Mouse (Mus musculus): ENCODE measurements around the gene Atp6v0e2. TPM values are rescaled to one million over a fixed set of nuclear protein-coding genes. Genes with fewer than 3 reads are reported as not detected.

Atp6v0e2 gene
- total RNA-seq, 2 experiments from 2014 or later = 48.6 to 48.9 TPM

- no peak for DNase-seq
- intact Hi-C loops (cut with DNase I; ENCODE audit: low total_unique reads) = loop anchor here (5.0 kb wide), 1 partner anchor 106 kb away; no protein-coding TSS in a partner anchor
Measured at GRCm38 (mm10) chr6:48536091-48536490, 1.3 kb upstream of the Atp6v0e2 start.

- intact Hi-C loops (cut with DNase I; ENCODE audit: low total_unique reads) = loop anchor here (5.0 kb wide), 1 partner anchor 103 kb away; no protein-coding TSS in a partner anchor
- peak; percentile 77 for DNase-seq
Measured at GRCm38 (mm10) chr6:48538841-48539737, 1.7 kb downstream of the Atp6v0e2 start.

GRCm38 (mm10) chr6:48539860-48540259 lies 2.4 kb downstream of the Atp6v0e2 start:
- intact Hi-C loops (cut with DNase I; ENCODE audit: low total_unique reads) = loop anchor here (5.0 kb wide), 1 partner anchor 102 kb away; no protein-coding TSS in a partner anchor
- DNase-seq = no peak

GRCm38 (mm10) chr6:48540721-48541120 lies 3.3 kb downstream of the Atp6v0e2 start:
- intact Hi-C loops (cut with DNase I; ENCODE audit: low total_unique reads) = no loop called here
- DNase-seq = no peak

- DNase-seq = peak; percentile 67
- intact Hi-C loops (cut with DNase I; ENCODE audit: low total_unique reads) = no loop called here
Measured at GRCm38 (mm10) chr6:48541560-48542450, 4.4 kb downstream of the Atp6v0e2 start.

- DNase-seq = no peak
- intact Hi-C loops (cut with DNase I; ENCODE audit: low total_unique reads) = no loop called here
Measured at GRCm38 (mm10) chr6:48542631-48543030, 5.2 kb downstream of the Atp6v0e2 start.

GRCm38 (mm10) chr6:48545251-48545650 lies 7.8 kb downstream of the Atp6v0e2 start:
- intact Hi-C loops (cut with DNase I; ENCODE audit: low total_unique reads) = loop anchor here (5.0 kb wide), 1 partner anchor 47 kb away; the partner anchor contains the start of genes Gm44965 and Repin1
- no peak for DNase-seq

- intact Hi-C loops (cut with DNase I; ENCODE audit: low total_unique reads) = loop anchor here (5.0 kb wide), 1 partner anchor 46 kb away; the partner anchor contains the start of genes Gm44965 and Repin1
- no peak for DNase-seq
Measured at GRCm38 (mm10) chr6:48546271-48546670, 8.9 kb downstream of the Atp6v0e2 start.

- DNase-seq = no peak
- intact Hi-C loops (cut with DNase I; ENCODE audit: low total_unique reads) = loop anchor here (5.0 kb wide), 1 partner anchor 45 kb away; the partner anchor contains the start of genes Gm44965 and Repin1
Measured at GRCm38 (mm10) chr6:48546858-48547257, 9.4 kb downstream of the Atp6v0e2 start.

GRCm38 (mm10) chr6:48548314-48548713 lies 10.9 kb downstream of the Atp6v0e2 start:
- intact Hi-C loops (cut with DNase I; ENCODE audit: low total_unique reads) = loop anchor here (5.0 kb wide), 1 partner anchor 44 kb away; the partner anchor contains the start of genes Gm44965 and Repin1
- no peak for DNase-seq

- no peak for DNase-seq
- intact Hi-C loops (cut with DNase I; ENCODE audit: low total_unique reads) = no loop called here
Measured at GRCm38 (mm10) chr6:48552918-48553317, 15.5 kb downstream of the Atp6v0e2 start.

GRCm38 (mm10) chr6:48553819-48554218 lies 16.4 kb downstream of the Atp6v0e2 start:
- intact Hi-C loops (cut with DNase I; ENCODE audit: low total_unique reads) = no loop called here
- DNase-seq = no peak

GRCm38 (mm10) chr6:48554280-48555103 lies 17.1 kb downstream of the Atp6v0e2 start, which contains the start of gene Lrrc61:
TSS of gene Lrrc61 (plus strand) at chr6:48554796.
- peak; percentile 99 for DNase-seq
- intact Hi-C loops (cut with DNase I; ENCODE audit: low total_unique reads) = no loop called here

- intact Hi-C loops (cut with DNase I; ENCODE audit: low total_unique reads) = no loop called here
- no peak for DNase-seq
Measured at GRCm38 (mm10) chr6:48555104-48555890, 17.9 kb downstream of the Atp6v0e2 start.

- intact Hi-C loops (cut with DNase I; ENCODE audit: low total_unique reads) = no loop called here
- no peak for DNase-seq
Measured at GRCm38 (mm10) chr6:48555956-48556355, 18.5 kb downstream of the Atp6v0e2 start.

- DNase-seq = no peak
- intact Hi-C loops (cut with DNase I; ENCODE audit: low total_unique reads) = no loop called here
Measured at GRCm38 (mm10) chr6:48565693-48566310, 28.4 kb downstream of the Atp6v0e2 start.

GRCm38 (mm10) chr6:48566312-48566711 lies 28.9 kb downstream of the Atp6v0e2 start:
- peak; percentile 70 for DNase-seq
- intact Hi-C loops (cut with DNase I; ENCODE audit: low total_unique reads) = no loop called here

Measured in gastrocnemius, postnatal 14 days (tissue).